Mouse (Mus musculus): ENCODE data around the gene Tatdn3. TPM values are rescaled to one million over a fixed set of nuclear protein-coding genes. Genes with fewer than 3 reads are reported as not detected.

The Tatdn3 gene
- polyA plus RNA-seq, 1 experiment from 2014 or later: 14.7 TPM

- 50% methylated on average over 6 of the region's 6 CpGs for WGBS
- Histone ChIP-seq H3K27ac (no peak overlapping the region), H3K9ac (no peak overlapping the region), H3K9me3 (no peaks in the 10 kb centered on the region), H3K4me2 (no peak overlapping the region), H3K36me3 (peaks cover 79% of the 10 kb centered on the region), H3K4me3 (no peak overlapping the region), H3K27me3 (no peaks in the 10 kb centered on the region), H3K4me1 (no peaks in the 10 kb centered on the region)
- ATAC-seq (ENCODE audit: borderline replicate concordance, extremely low read depth, low FRiP score, low TSS enrichment): no peak
Observed at GRCm38 (mm10) chr1:191073001-191073400, 10.3 kb upstream of the Tatdn3 start.

- Histone ChIP-seq H3K4me2 (no peak overlapping the region), H3K4me3 (no peak overlapping the region), H3K36me3 (peaks cover 79% of the 10 kb centered on the region), H3K9me3 (no peaks in the 10 kb centered on the region), H3K4me1 (no peaks in the 10 kb centered on the region), H3K27ac (no peak overlapping the region), H3K27me3 (no peaks in the 10 kb centered on the region), H3K9ac (no peak overlapping the region)
- 90% methylated on average over 16 of the region's 16 CpGs for WGBS
- ATAC-seq (ENCODE audit: borderline replicate concordance, extremely low read depth, low FRiP score, low TSS enrichment): no peak
Observed at GRCm38 (mm10) chr1:191072329-191072913, 9.7 kb upstream of the Tatdn3 start.

- Histone ChIP-seq H3K27ac (no peak overlapping the region), H3K4me3 (no peak overlapping the region), H3K27me3 (no peaks in the 10 kb centered on the region), H3K4me1 (no peaks in the 10 kb centered on the region), H3K4me2 (no peak overlapping the region), H3K9ac (no peak overlapping the region), H3K9me3 (no peaks in the 10 kb centered on the region), H3K36me3 (peaks cover 75% of the 10 kb centered on the region)
- ATAC-seq (ENCODE audit: borderline replicate concordance, extremely low read depth, low FRiP score, low TSS enrichment): no peak
- WGBS: 85% methylated on average over 6 of the region's 6 CpGs
Observed at GRCm38 (mm10) chr1:191071613-191072012, 8.9 kb upstream of the Tatdn3 start.

- H3K27ac ChIP-seq: no peak overlapping the region
- no peak for ATAC-seq (ENCODE audit: borderline replicate concordance, extremely low read depth, low FRiP score, low TSS enrichment)
- H3K9ac ChIP-seq: no peak overlapping the region
- no peaks in the 10 kb centered on the region for H3K27me3 ChIP-seq
- H3K4me3 ChIP-seq: no peak overlapping the region
- H3K4me2 ChIP-seq: no peak overlapping the region
- H3K9me3 ChIP-seq: no peaks in the 10 kb centered on the region
- peaks cover 70% of the 10 kb centered on the region for H3K36me3 ChIP-seq
- WGBS: 84% methylated on average over 4 of the region's 4 CpGs
- no peaks in the 10 kb centered on the region for H3K4me1 ChIP-seq
Observed at GRCm38 (mm10) chr1:191070259-191070658, 7.5 kb upstream of the Tatdn3 start.

- Histone ChIP-seq H3K36me3 (peaks cover 58% of the 10 kb centered on the region), H3K9ac (no peak overlapping the region)
- no peak for ATAC-seq (ENCODE audit: borderline replicate concordance, extremely low read depth, low FRiP score, low TSS enrichment)
Observed at GRCm38 (mm10) chr1:191068377-191068776, 5.6 kb upstream of the Tatdn3 start.

GRCm38 (mm10) chr1:191065188-191065587 is 2.5 kb upstream of the Tatdn3 start:
- Histone ChIP-seq H3K4me1 (peaks cover 15% of the 10 kb centered on the region), H3K36me3 (peaks cover 28% of the 10 kb centered on the region), H3K9ac (no peak overlapping the region), H3K4me2 (no peak overlapping the region), H3K27me3 (no peaks in the 10 kb centered on the region), H3K9me3 (no peaks in the 10 kb centered on the region), H3K4me3 (no peak overlapping the region), H3K27ac (no peak overlapping the region)
- no peak for ATAC-seq (ENCODE audit: borderline replicate concordance, extremely low read depth, low FRiP score, low TSS enrichment)
- 77% methylated on average over 4 of the region's 4 CpGs for WGBS

More at GRCm38 (mm10) chr1:191068377-191068776, 5.6 kb upstream of the Tatdn3 start:
- H3K27me3 ChIP-seq: no peaks in the 10 kb centered on the region
- H3K4me2 ChIP-seq: no peak overlapping the region
- no peak overlapping the region for H3K27ac ChIP-seq
- 81% methylated on average over 5 of the region's 5 CpGs for WGBS
- no peaks in the 10 kb centered on the region for H3K9me3 ChIP-seq
- no peak overlapping the region for H3K4me3 ChIP-seq
- peaks cover 8% of the 10 kb centered on the region for H3K4me1 ChIP-seq

- ATAC-seq (ENCODE audit: borderline replicate concordance, extremely low read depth, low FRiP score, low TSS enrichment): no peak
- Histone ChIP-seq H3K4me2 (no peak overlapping the region), H3K9ac (no peak overlapping the region), H3K4me3 (no peak overlapping the region), H3K27me3 (no peaks in the 10 kb centered on the region), H3K9me3 (no peaks in the 10 kb centered on the region), H3K36me3 (peaks cover 22% of the 10 kb centered on the region), H3K4me1 (peaks cover 15% of the 10 kb centered on the region), H3K27ac (no peak overlapping the region)
- WGBS: 88% methylated on average over 2 of the region's 2 CpGs
Observed at GRCm38 (mm10) chr1:191064535-191064934, 1.8 kb upstream of the Tatdn3 start.

- Histone ChIP-seq H3K4me3 (peak overlapping the region; percentile 79), H3K27ac (no peak overlapping the region), H3K9me3 (no peaks in the 10 kb centered on the region), H3K9ac (peak overlapping the region; percentile 76), H3K4me2 (peak overlapping the region; percentile 71), H3K36me3 (peaks cover 17% of the 10 kb centered on the region), H3K27me3 (no peaks in the 10 kb centered on the region), H3K4me1 (peaks cover 15% of the 10 kb centered on the region)
- no peak for ATAC-seq (ENCODE audit: borderline replicate concordance, extremely low read depth, low FRiP score, low TSS enrichment)
- 54% methylated on average over 9 of the region's 9 CpGs for WGBS
Observed at GRCm38 (mm10) chr1:191063700-191064099, 968 bp upstream of the Tatdn3 start.

- peak overlapping the region; percentile 79 for H3K4me3 ChIP-seq
- 4% methylated on average over 15 of the region's 15 CpGs for WGBS
- H3K4me1 ChIP-seq: peaks cover 15% of the 10 kb centered on the region
- peaks cover 6% of the 10 kb centered on the region for H3K36me3 ChIP-seq
- no peaks in the 10 kb centered on the region for H3K9me3 ChIP-seq
- H3K4me2 ChIP-seq: peak overlapping the region; percentile 71
- ATAC-seq (ENCODE audit: borderline replicate concordance, extremely low read depth, low FRiP score, low TSS enrichment): no peak
- no peak overlapping the region for H3K27ac ChIP-seq
- H3K27me3 ChIP-seq: no peaks in the 10 kb centered on the region
- H3K9ac ChIP-seq: peak overlapping the region; percentile 76
Observed at GRCm38 (mm10) chr1:191062241-191062780, 421 bp downstream of the Tatdn3 start.

GRCm38 (mm10) chr1:191057461-191057860 is 5.3 kb downstream of the Tatdn3 start:
- H3K9me3 ChIP-seq: no peaks in the 10 kb centered on the region
- WGBS: 60% methylated on average over 3 of the region's 3 CpGs
- H3K4me3 ChIP-seq: no peak overlapping the region
- peaks cover 7% of the 10 kb centered on the region; the same call in 1 of the 2 replicates for H3K4me1 ChIP-seq
- H3K27me3 ChIP-seq: no peaks in the 10 kb centered on the region
- no peak for ATAC-seq (ENCODE audit: borderline replicate concordance, extremely low read depth, low FRiP score, low TSS enrichment)
- H3K27ac ChIP-seq: no peak overlapping the region
- H3K4me2 ChIP-seq: no peak overlapping the region
- H3K36me3 ChIP-seq: no peaks in the 10 kb centered on the region
- no peak overlapping the region for H3K9ac ChIP-seq

- no peaks in the 10 kb centered on the region for H3K4me1 ChIP-seq
- no peak for ATAC-seq (ENCODE audit: borderline replicate concordance, extremely low read depth, low FRiP score, low TSS enrichment)
- no peaks in the 10 kb centered on the region for H3K9me3 ChIP-seq
Observed at GRCm38 (mm10) chr1:191055533-191055873, 7.2 kb downstream of the Tatdn3 start.

GRCm38 (mm10) chr1:191054870-191055532 is 7.7 kb downstream of the Tatdn3 start:
- ATAC-seq (ENCODE audit: borderline replicate concordance, extremely low read depth, low FRiP score, low TSS enrichment): no peak
- Histone ChIP-seq H3K4me2 (no peak overlapping the region), H3K27ac (no peak overlapping the region), H3K9ac (no peak overlapping the region), H3K27me3 (no peaks in the 10 kb centered on the region), H3K4me1 (no peaks in the 10 kb centered on the region), H3K36me3 (no peaks in the 10 kb centered on the region), H3K4me3 (no peak overlapping the region), H3K9me3 (no peaks in the 10 kb centered on the region)
- 53% methylated on average over 8 of the region's 8 CpGs for WGBS

More at GRCm38 (mm10) chr1:191055533-191055873, 7.2 kb downstream of the Tatdn3 start:
- H3K27me3 ChIP-seq: no peaks in the 10 kb centered on the region
- H3K36me3 ChIP-seq: no peaks in the 10 kb centered on the region
- H3K27ac ChIP-seq: no peak overlapping the region
- H3K4me2 ChIP-seq: no peak overlapping the region
- no peak overlapping the region for H3K4me3 ChIP-seq
- H3K9ac ChIP-seq: no peak overlapping the region
- WGBS: 51% methylated on average over 2 of the region's 2 CpGs
